In genomic region chr12:102622302-102622842, GRCm38 (mm10) we compare ENCODE assay signal across 16 mouse cellular contexts.
DNase-seq lines count a peak whose midpoint lies in the region; ATAC-seq and TF ChIP-seq lines count a peak whose summit lies in the region.
"Had no signal": no experiment of that assay in that cellular context is flagged by ENCODE, and none has a peak within 500 bp of the region (broad histone marks: within the 10 kb centered on the region; RNA-seq: fewer than 3 reads in every experiment).

No protein-coding gene starts in this region.

- peak; percentile 94 for DNase-seq in heart, adult 11 months
- peak; percentile 36 for DNase-seq in thymus, postnatal 0 days (ENCODE audit: low spot score)
- DNase-seq in thymus, postnatal 4 days, result no peak
- no peak for DNase-seq in intestine, embryonic 14.5 days (ENCODE audit: low spot score)
- no peak for DNase-seq in stomach, postnatal 0 days (ENCODE audit: low spot score)
- no peak for DNase-seq in liver, postnatal 0 days
- no peak for DNase-seq in kidney, adult 9 months
- DNase-seq: adrenal gland, postnatal 10 days; liver, embryonic 13.5 days; spleen, adult 18-20 months had no signal

- peaks cover 2% of the 10 kb centered on the region; the same call in 1 of the 2 replicates for H3K4me1 ChIP-seq in heart, embryonic 11.5 days (ENCODE audit: control insufficient read depth, insufficient read depth, low read length)
- peaks cover 5% of the 10 kb centered on the region; the same call in 1 of the 2 replicates for H3K4me1 ChIP-seq in intestine, embryonic 14.5 days (replicated peaks; ENCODE audit: control insufficient read depth, insufficient read depth, low read length)
- peaks cover 2% of the 10 kb centered on the region; the same call in 1 of the 2 replicates for H3K4me1 ChIP-seq in stomach, postnatal 0 days (replicated peaks; ENCODE audit: control insufficient read depth, insufficient read depth)
- peaks cover 24% of the 10 kb centered on the region for H3K4me1 ChIP-seq in liver, postnatal 0 days (ENCODE audit: insufficient read depth)

- no peak overlapping the region for H3K4me3 ChIP-seq in heart, embryonic 11.5 days (ENCODE audit: low read depth, low read length)
- no peak overlapping the region for H3K4me3 ChIP-seq in intestine, embryonic 14.5 days (ENCODE audit: low read depth, low read length)
- H3K4me3 ChIP-seq in stomach, postnatal 0 days (ENCODE audit: low read depth, low read length), result no peak overlapping the region
- H3K4me3 ChIP-seq in liver, postnatal 0 days (ENCODE audit: low read depth, low read length), result no peak overlapping the region
- H3K4me3 ChIP-seq: heart, embryonic 10.5 days; hindbrain, embryonic 12.5 days; liver, embryonic 13.5 days; midbrain, embryonic 12.5 days; neural tube, embryonic 12.5 days had no signal

- no peaks in the 10 kb centered on the region for H3K27me3 ChIP-seq in heart, embryonic 11.5 days (ENCODE audit: control insufficient read depth, insufficient read depth, low read length)
- no peaks in the 10 kb centered on the region for H3K27me3 ChIP-seq in intestine, embryonic 14.5 days (replicated peaks; ENCODE audit: control insufficient read depth, insufficient read depth, low read length)
- H3K27me3 ChIP-seq in stomach, postnatal 0 days (ENCODE audit: control insufficient read depth, insufficient read depth, low read length), result no peaks in the 10 kb centered on the region
- no peaks in the 10 kb centered on the region for H3K27me3 ChIP-seq in liver, postnatal 0 days (ENCODE audit: insufficient read depth, low read length)
- H3K27me3 ChIP-seq: hindbrain, embryonic 12.5 days; liver, embryonic 13.5 days; midbrain, embryonic 12.5 days; neural tube, embryonic 12.5 days had no signal

- ATAC-seq in heart, embryonic 11.5 days (replicated peaks; ENCODE audit: insufficient number of reproducible peaks, low FRiP score, low TSS enrichment), result no peak
- 0 out of 2 replicates have a peak, but pooled peaks have one; percentile 23 for ATAC-seq in intestine, embryonic 14.5 days (replicated peaks; ENCODE audit: low FRiP score, low TSS enrichment, low read depth)
- ATAC-seq in stomach, postnatal 0 days (ENCODE audit: low FRiP score, low TSS enrichment), result peak; percentile 1; the same call in 1 of the 2 replicates
- no peak for ATAC-seq in liver, postnatal 0 days

- H3K9ac ChIP-seq in heart, embryonic 11.5 days (ENCODE audit: low read depth, low read length), result no peak overlapping the region
- no peak overlapping the region for H3K9ac ChIP-seq in intestine, embryonic 14.5 days (ENCODE audit: low read length)
- H3K9ac ChIP-seq in stomach, postnatal 0 days (ENCODE audit: low read length), result no peak overlapping the region
- H3K9ac ChIP-seq in liver, postnatal 0 days (replicated peaks), result no peak overlapping the region
- H3K9ac ChIP-seq: hindbrain, embryonic 12.5 days; liver, embryonic 13.5 days; midbrain, embryonic 12.5 days; neural tube, embryonic 12.5 days had no signal

- H3K27ac ChIP-seq in heart, embryonic 11.5 days (ENCODE audit: low read depth, low read length), result no peak overlapping the region
- peak overlapping the region; percentile 30; the same call in 1 of the 2 replicates for H3K27ac ChIP-seq in intestine, embryonic 14.5 days (ENCODE audit: low read depth)
- H3K27ac ChIP-seq in stomach, postnatal 0 days (replicated peaks), result peak overlapping the region; percentile 91
- H3K27ac ChIP-seq in liver, postnatal 0 days (ENCODE audit: low read depth), result no peak overlapping the region
- H3K27ac ChIP-seq: heart, embryonic 10.5 days; hindbrain, embryonic 12.5 days; kidney, postnatal 0 days; liver, embryonic 13.5 days; midbrain, embryonic 12.5 days; neural tube, embryonic 12.5 days had no signal

- 60% methylated on average over 12 of the region's 12 CpGs for WGBS in heart, embryonic 11.5 days (ENCODE audit: insufficient replicate concordance)
- 73% methylated on average over 12 of the region's 12 CpGs for WGBS in intestine, embryonic 14.5 days
- WGBS in stomach, postnatal 0 days, result 67% methylated on average over 12 of the region's 12 CpGs
- 72% methylated on average over 12 of the region's 12 CpGs for WGBS in liver, postnatal 0 days (ENCODE audit: insufficient replicate concordance)

- H3K4me2 ChIP-seq in heart, embryonic 11.5 days, result no peak overlapping the region
- no peak overlapping the region for H3K4me2 ChIP-seq in intestine, embryonic 14.5 days (ENCODE audit: low read length)
- H3K4me2 ChIP-seq in stomach, postnatal 0 days (replicated peaks; ENCODE audit: low read depth), result no peak overlapping the region
- no peak overlapping the region for H3K4me2 ChIP-seq in liver, postnatal 0 days (ENCODE audit: low read depth, low read length)
- H3K4me2 ChIP-seq: hindbrain, embryonic 12.5 days; liver, embryonic 13.5 days; midbrain, embryonic 12.5 days; neural tube, embryonic 12.5 days had no signal

- no peak for TF ChIP-seq CTCF in stomach, postnatal 0 days (IDR thresholded peaks at IDR 0.05; ENCODE audit: low read depth)
- no peak for TF ChIP-seq CTCF in liver, postnatal 0 days (IDR thresholded peaks at IDR 0.05; ENCODE audit: low read depth)

- no peak for TF ChIP-seq EP300 in stomach, postnatal 0 days (optimal IDR thresholded peaks at IDR 0.05)
- no peak for TF ChIP-seq EP300 in liver, postnatal 0 days (IDR thresholded peaks at IDR 0.05; ENCODE audit: low read depth)

- no peaks in the 10 kb centered on the region for H3K36me3 ChIP-seq in heart, embryonic 11.5 days (ENCODE audit: control insufficient read depth, insufficient read depth, low read length)
- no peaks in the 10 kb centered on the region for H3K36me3 ChIP-seq in intestine, embryonic 14.5 days (ENCODE audit: control insufficient read depth, insufficient read depth, low read length)
- no peaks in the 10 kb centered on the region for H3K36me3 ChIP-seq in stomach, postnatal 0 days (ENCODE audit: control insufficient read depth, insufficient read depth, low read length)
- peaks cover 7% of the 10 kb centered on the region; the same call in 1 of the 2 replicates for H3K36me3 ChIP-seq in liver, postnatal 0 days (replicated peaks; ENCODE audit: insufficient read depth, low read length)
- H3K36me3 ChIP-seq: heart, embryonic 10.5 days; hindbrain, embryonic 12.5 days; midbrain, embryonic 12.5 days; neural tube, embryonic 12.5 days had no signal

- H3K9me3 ChIP-seq in heart, embryonic 11.5 days (replicated peaks; ENCODE audit: control insufficient read depth, low read length), result no peaks in the 10 kb centered on the region
- H3K9me3 ChIP-seq in intestine, embryonic 14.5 days (ENCODE audit: control insufficient read depth, low read length), result no peaks in the 10 kb centered on the region
- H3K9me3 ChIP-seq in stomach, postnatal 0 days (ENCODE audit: control insufficient read depth, low read length), result no peaks in the 10 kb centered on the region
- H3K9me3 ChIP-seq in liver, postnatal 0 days (ENCODE audit: low read length), result no peaks in the 10 kb centered on the region
- H3K9me3 ChIP-seq: heart, embryonic 10.5 days; hindbrain, embryonic 12.5 days; liver, embryonic 13.5 days; midbrain, embryonic 12.5 days; neural tube, embryonic 12.5 days had no signal

Comparison
In these comparisons a context has a peak if more than half of its experiments do, and no peak if none do; other contexts are left out.
1. DNase-seq: peak in heart, adult 11 months (single experiment) and thymus, postnatal 0 days (single experiment); none in thymus, postnatal 4 days (single experiment), intestine, embryonic 14.5 days (single experiment), stomach, postnatal 0 days (single experiment), liver, postnatal 0 days (single experiment) and kidney, adult 9 months (single experiment).
2. ATAC-seq: peak in intestine, embryonic 14.5 days (single experiment) and stomach, postnatal 0 days (single experiment); none in heart, embryonic 11.5 days (single experiment) and liver, postnatal 0 days (single experiment).
3. H3K27ac ChIP-seq: peak in intestine, embryonic 14.5 days (single experiment) and stomach, postnatal 0 days (single experiment); none in heart, embryonic 11.5 days (single experiment) and liver, postnatal 0 days (single experiment).